Mouse (Mus musculus): ENCODE data around the gene Gm14597.
"Not testable (repeated sequence)": the region's sequence is repeated elsewhere in the genome, so short reads cannot be mapped to it uniquely, and the experiment has no call there.

- TF ChIP-seq CTCF (IDR thresholded peaks at IDR 0.05; ENCODE audit: borderline replicate concordance, control insufficient read depth, extremely low read depth, insufficient read depth, low read length, poor library complexity); POLR2A (IDR thresholded peaks at IDR 0.05; ENCODE audit: control insufficient read depth, extremely low read depth, insufficient read depth, low read length, poor library complexity): not testable (repeated sequence)
Observed at GRCm38 (mm10) chrX:53638107-53638506, 29.3 kb upstream of the Gm14597 start.

All from thymus, adult 2 months (tissue).